Mouse (Mus musculus): Measurements from ENCODE around the gene Ddx42. TPM values are rescaled to one million over a fixed set of nuclear protein-coding genes. Genes with fewer than 3 reads are reported as not detected.

Ddx42 gene
- total RNA-seq, 4 experiments from 2014 or later: 53.4 to 71.6 (median 64.1) TPM

Other genes with a start within 250 kb of the Ddx42 start
- gene Ace, start 249.0 kb upstream of the Ddx42 start, total RNA-seq (2022): 10 to 100 TPM in 3 of 4 experiments, 1 to 10 TPM in 1; 9.4 to 22.2 (median 12.1) TPM
- gene Ace3, start 222.3 kb upstream of the Ddx42 start, total RNA-seq (2022): not detected
- under 1 TPM; 0.31 to 0.67 (median 0.40) TPM for gene Kcnh6, start 208.8 kb upstream of the Ddx42 start, total RNA-seq (2022)
- 10 to 100 TPM; 57.3 to 79.3 (median 70.3) TPM for gene Dcaf7, start 180.1 kb upstream of the Ddx42 start, total RNA-seq (2022)
- gene Taco1, start 150.9 kb upstream of the Ddx42 start, total RNA-seq (2022): 10 to 100 TPM; 26.3 to 38.6 (median 33.1) TPM
- 10 to 100 TPM; 41.7 to 58.2 (median 47.2) TPM for gene Map3k3, start 132.3 kb upstream of the Ddx42 start, total RNA-seq (2022)
- gene Gm10840, start 56.1 kb upstream of the Ddx42 start, total RNA-seq (2022): not detected
- 10 to 100 TPM in 3 of 4 experiments, 1 to 10 TPM in 1; 9.6 to 18.9 (median 14.3) TPM for gene Limd2, start 56.1 kb upstream of the Ddx42 start, total RNA-seq (2022)
- 10 to 100 TPM; 15.1 to 26.8 (median 19.3) TPM for gene Strada, start 14.8 kb upstream of the Ddx42 start, total RNA-seq (2022)
- gene Ccdc47, start 582 bp upstream of the Ddx42 start, total RNA-seq (2022): 100 to 1,000 TPM in 3 of 4 experiments, 10 to 100 TPM in 1; 84.3 to 125 (median 116) TPM
- gene Ftsj3, start 39.2 kb downstream of the Ddx42 start, total RNA-seq (2022): 10 to 100 TPM; 42.3 to 82.3 (median 59.1) TPM
- gene Psmc5, start 39.2 kb downstream of the Ddx42 start, total RNA-seq (2022): 100 to 1,000 TPM; 151 to 166 (median 154) TPM
- gene Smarcd2, start 56.0 kb downstream of the Ddx42 start, total RNA-seq (2022): 10 to 100 TPM; 74.0 to 91.9 (median 85.8) TPM
- under 1 TPM in 3 of 4 experiments, not detected in 1; 0.15 to 0.19 (median 0.17) TPM for gene Tcam1, start 59.7 kb downstream of the Ddx42 start, total RNA-seq (2022)
- gene Gh, start 84.9 kb downstream of the Ddx42 start, total RNA-seq (2022): not detected
- gene Cd79b, start 97.8 kb downstream of the Ddx42 start, total RNA-seq (2022): 1 to 10 TPM; 1.2 to 2.3 (median 1.6) TPM
- under 1 TPM in 3 of 4 experiments, not detected in 1; 0.06 to 0.43 (median 0.07) TPM for gene Scn4a, start 136.4 kb downstream of the Ddx42 start, total RNA-seq (2022)
- under 1 TPM in 1 of 4 experiments, not detected in 3; 0.65 TPM for gene Prr29, start 148.5 kb downstream of the Ddx42 start, total RNA-seq (2022)
- gene Icam2, start 171.1 kb downstream of the Ddx42 start, total RNA-seq (2022): 10 to 100 TPM; 10.0 to 15.8 (median 13.6) TPM